Mouse (Mus musculus) ES-Bruce4 (cell line): ENCODE data around the gene Dpf3.

Source experiments
- CTCF ChIP-seq: IDR thresholded peaks from one replicate; pipeline ENCODE4 v1.8.1; 2011; ENCODE audit warnings: low read depth, low read length
- EP300 ChIP-seq: IDR thresholded peaks from 2 replicates; pipeline ENCODE4 v1.6.1; 2011; ENCODE audit warnings: low read depth, low read length; ENCODE audit not compliant: insufficient read depth

DNA sequence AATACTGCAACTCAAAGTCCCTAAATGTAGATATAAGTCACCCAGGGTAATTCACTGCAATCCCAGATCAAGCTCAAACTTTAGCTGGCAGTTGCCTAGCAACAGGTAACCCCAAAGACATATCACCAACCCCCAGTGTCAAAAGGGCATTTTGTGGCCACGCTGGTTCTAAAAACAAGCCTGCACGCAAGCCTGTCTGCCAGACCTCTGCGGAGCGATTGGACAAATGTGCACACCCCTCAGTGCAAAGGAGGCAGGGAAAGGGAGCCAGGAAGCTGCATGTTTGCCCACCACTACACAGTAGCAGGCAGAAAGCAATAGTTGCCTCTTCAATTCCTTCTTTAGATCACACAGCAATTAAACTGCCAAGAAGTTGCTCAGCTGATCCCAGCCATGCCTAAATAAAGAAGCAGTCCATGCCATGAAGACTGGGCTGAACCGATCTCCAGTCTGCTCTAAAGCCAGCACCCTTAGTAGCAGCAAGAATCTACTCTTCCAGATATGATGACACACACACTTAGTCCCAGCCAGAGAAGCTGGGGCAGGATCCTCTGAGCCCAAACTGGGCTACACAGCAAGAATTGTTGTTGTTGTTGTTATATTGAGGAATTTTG, 13.4 kb downstream of the Dpf3 start:
- no peak for TF ChIP-seq CTCF
- no peak for TF ChIP-seq EP300
